Mouse (Mus musculus) intestine, embryonic 16.5 days (tissue): ENCODE results near the gene Prpf3. TPM values are rescaled to one million over a fixed set of nuclear protein-coding genes. Genes with fewer than 3 reads are reported as not detected.
A peak's percentile ranks its signal among the peaks of the same experiment; 100 is the strongest.

Experiments used
- ATAC-seq: fragments of 200-750 bp; cut with Nextera tagmentation; 2 replicates; pipeline ENCODE4 v1.8.0; 2017; ENCODE audit warnings: moderate TSS enrichment, moderate library complexity
- H3K27ac ChIP-seq: fragments of 300-500 bp; sonication (generic); 2 replicates; pipeline ENCODE4 v1.5.1; 2014; ENCODE audit warnings: mild to moderate bottlenecking, low read length
- H3K27me3 ChIP-seq: fragments of 300-500 bp; sonication (generic); replicated peaks from 2 replicates; pipeline ENCODE4 v1.6.1; 2014; ENCODE audit warnings: low read length, control low read depth, mixed read lengths; ENCODE audit not compliant: control insufficient read depth, insufficient read depth
- H3K36me3 ChIP-seq: fragments of 300-500 bp; sonication (generic); 2 replicates; pipeline ENCODE4 v1.6.1; 2014; ENCODE audit warnings: low read length, control low read depth; ENCODE audit not compliant: control insufficient read depth, insufficient read depth
- H3K4me1 ChIP-seq: fragments of 300-500 bp; sonication (generic); 2 replicates; pipeline ENCODE4 v1.6.1; 2014; ENCODE audit warnings: low read length, control low read depth, mixed read lengths; ENCODE audit not compliant: control insufficient read depth, insufficient read depth
- H3K4me2 ChIP-seq: fragments of 300-500 bp; sonication (generic); 2 replicates; pipeline ENCODE4 v1.6.1; 2014; ENCODE audit warnings: low read depth, low read length, control low read depth
- H3K4me3 ChIP-seq: fragments of 300-500 bp; sonication (generic); 2 replicates; pipeline ENCODE4 v1.5.1; 2014; ENCODE audit warnings: mild to moderate bottlenecking, low read length
- H3K9ac ChIP-seq: fragments of 300-500 bp; sonication (generic); 2 replicates; pipeline ENCODE4 v1.6.1; 2014; ENCODE audit warnings: low read depth, low read length
- H3K9me3 ChIP-seq: fragments of 300-500 bp; sonication (generic); 2 replicates; pipeline ENCODE4 v1.6.1; 2016; ENCODE audit warnings: low read length, control low read depth; ENCODE audit not compliant: control insufficient read depth
- WGBS: fragments of 180-500 bp; shearing (Covaris S2); extraction: QIAGEN DNeasy Blood & Tissue Kit; methylation state at CpG from one replicate; pipeline ENCODE4 v1.1.7; 2014; 5-methylcytosine and 5-hydroxymethylcytosine counted together
- polyA plus RNA-seq: library from polyadenylated mRNA; unstranded; fragments of >200 nt; fragmentation: Nextera tagmentation; extraction: Ambion mirVana; gene quantifications from 2 replicates; pipeline ENCODE4 v1.2.1, GENCODE M21; 2015

The Prpf3 gene
- polyA plus RNA-seq, 1 experiment from 2014 or later, result 42.0 TPM

DNA sequence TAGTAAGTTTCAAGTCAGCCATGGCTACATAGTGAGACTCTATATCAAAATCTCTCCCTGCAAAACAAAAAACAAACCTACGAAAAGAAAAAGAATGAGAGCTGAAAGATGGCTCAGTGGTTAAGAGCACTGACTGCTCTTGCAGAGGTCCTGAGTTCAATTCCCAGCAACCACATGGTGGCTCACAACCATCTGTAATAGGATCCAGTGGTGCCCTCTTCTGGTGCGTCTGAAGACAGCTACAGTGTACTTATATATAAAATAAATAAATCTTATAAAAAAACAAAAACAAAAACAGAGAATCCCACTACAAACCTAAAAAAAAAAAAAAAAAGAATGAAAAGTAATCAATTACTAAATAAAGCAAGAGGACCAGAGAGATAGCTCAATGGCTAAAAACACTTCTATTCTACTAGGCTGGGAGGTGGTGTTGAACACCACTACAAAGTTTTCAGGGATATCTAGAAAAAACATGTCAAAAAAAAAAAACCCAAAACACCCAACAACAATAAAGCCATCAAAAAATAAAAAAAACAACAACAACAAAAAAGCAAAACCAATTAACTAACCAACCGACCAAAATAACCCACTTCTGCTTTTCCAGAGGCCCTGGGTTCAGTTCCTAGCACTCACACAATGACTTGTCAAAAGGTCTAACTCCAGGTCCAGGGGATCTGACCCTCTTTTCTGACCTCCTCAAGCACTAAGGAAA is 13.0 kb downstream of the Prpf3 start:
- Histone ChIP-seq H3K4me2 (no peak overlapping the region), H3K27ac (no peak overlapping the region), H3K4me1 (no peaks in the 10 kb centered on the region), H3K9me3 (no peaks in the 10 kb centered on the region), H3K4me3 (no peak overlapping the region), H3K9ac (no peak overlapping the region), H3K36me3 (peaks cover 18% of the 10 kb centered on the region), H3K27me3 (no peaks in the 10 kb centered on the region)
- no peak for ATAC-seq
- WGBS, result 84% methylated on average over 3 of the region's 3 CpGs

DNA sequence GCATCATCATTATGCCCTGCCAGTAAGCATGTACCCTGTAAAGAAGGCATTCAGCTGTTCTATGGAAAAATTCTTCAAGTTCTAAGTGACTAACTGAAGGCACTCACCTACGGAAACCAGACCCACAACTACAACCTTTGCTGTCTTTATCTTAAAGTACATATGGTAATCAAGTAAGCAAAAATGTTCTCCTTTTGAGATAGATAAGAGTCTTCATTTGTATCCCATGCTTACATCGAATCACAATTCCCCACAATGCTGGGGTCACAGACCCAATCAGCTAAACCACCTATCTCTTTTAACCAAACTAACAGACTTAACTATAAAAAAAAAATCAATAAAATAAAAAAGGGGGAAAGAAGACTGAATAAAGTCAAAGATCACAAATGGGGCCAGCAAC is 16.4 kb downstream of the Prpf3 start:
- no peak overlapping the region for H3K4me2 ChIP-seq
- 88% methylated on average over 2 of the region's 2 CpGs for WGBS

DNA sequence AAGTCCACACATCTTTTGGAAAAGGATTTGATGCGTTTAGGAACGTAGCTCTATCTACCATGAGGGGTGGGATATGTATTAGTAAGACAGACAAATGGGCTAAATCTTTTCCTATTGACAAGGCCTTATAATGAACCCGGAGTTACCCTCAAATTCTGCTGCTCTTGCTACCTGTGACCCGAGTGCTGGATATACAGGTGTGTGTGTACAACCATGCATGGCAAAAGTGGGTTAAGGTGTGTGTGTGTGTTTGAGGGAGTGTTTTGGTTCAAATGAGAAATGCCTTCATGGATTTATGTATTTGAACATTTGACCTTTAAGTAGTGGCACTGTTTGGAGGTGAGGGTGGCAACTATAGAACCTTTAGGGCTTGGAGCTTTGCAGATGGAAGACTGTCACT is 26.6 kb downstream of the Prpf3 start:
- Histone ChIP-seq H3K4me2 (no peak overlapping the region), H3K9me3 (no peaks in the 10 kb centered on the region), H3K27me3 (no peaks in the 10 kb centered on the region), H3K9ac (no peak overlapping the region), H3K27ac (no peak overlapping the region), H3K4me1 (no peaks in the 10 kb centered on the region), H3K4me3 (no peak overlapping the region), H3K36me3 (peaks cover 23% of the 10 kb centered on the region)
- ATAC-seq, result no peak
- WGBS, result 97% methylated on average over 4 of the region's 4 CpGs

More for the DNA sequence above, 16.4 kb downstream of the Prpf3 start:
- Histone ChIP-seq H3K9me3 (no peaks in the 10 kb centered on the region), H3K27me3 (no peaks in the 10 kb centered on the region), H3K9ac (no peak overlapping the region), H3K27ac (no peak overlapping the region), H3K4me1 (no peaks in the 10 kb centered on the region), H3K36me3 (peaks cover 16% of the 10 kb centered on the region), H3K4me3 (no peak overlapping the region)
- no peak for ATAC-seq

DNA sequence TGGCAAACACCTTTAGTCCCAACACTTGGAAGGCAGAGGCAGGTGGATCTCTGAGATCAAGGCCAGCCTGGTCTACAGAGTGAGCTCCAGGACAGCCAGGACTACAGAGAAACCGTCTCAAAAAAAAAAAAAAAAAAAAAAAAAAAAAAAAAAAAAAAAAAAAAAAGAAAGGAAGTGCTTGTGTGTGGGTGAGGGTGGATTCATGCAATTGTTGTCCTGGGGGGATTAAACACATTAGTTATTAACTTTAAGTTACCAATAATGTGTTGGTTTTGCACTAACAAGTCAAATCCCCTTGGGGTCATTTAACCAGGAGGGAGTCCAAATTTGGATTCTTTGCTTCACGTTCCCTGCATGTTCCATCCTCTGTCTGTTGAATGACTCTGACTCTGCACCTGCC is 29.4 kb downstream of the Prpf3 start:
- H3K9me3 ChIP-seq, result no peaks in the 10 kb centered on the region
- H3K4me2 ChIP-seq, result no peak overlapping the region
- ATAC-seq, result no peak
- no peaks in the 10 kb centered on the region for H3K4me1 ChIP-seq
- no peak overlapping the region for H3K9ac ChIP-seq
- H3K36me3 ChIP-seq, result peaks cover 7% of the 10 kb centered on the region
- no peak overlapping the region for H3K27ac ChIP-seq
- 58% methylated on average over 2 of the region's 2 CpGs for WGBS
- no peak overlapping the region for H3K4me3 ChIP-seq
- no peaks in the 10 kb centered on the region for H3K27me3 ChIP-seq

DNA sequence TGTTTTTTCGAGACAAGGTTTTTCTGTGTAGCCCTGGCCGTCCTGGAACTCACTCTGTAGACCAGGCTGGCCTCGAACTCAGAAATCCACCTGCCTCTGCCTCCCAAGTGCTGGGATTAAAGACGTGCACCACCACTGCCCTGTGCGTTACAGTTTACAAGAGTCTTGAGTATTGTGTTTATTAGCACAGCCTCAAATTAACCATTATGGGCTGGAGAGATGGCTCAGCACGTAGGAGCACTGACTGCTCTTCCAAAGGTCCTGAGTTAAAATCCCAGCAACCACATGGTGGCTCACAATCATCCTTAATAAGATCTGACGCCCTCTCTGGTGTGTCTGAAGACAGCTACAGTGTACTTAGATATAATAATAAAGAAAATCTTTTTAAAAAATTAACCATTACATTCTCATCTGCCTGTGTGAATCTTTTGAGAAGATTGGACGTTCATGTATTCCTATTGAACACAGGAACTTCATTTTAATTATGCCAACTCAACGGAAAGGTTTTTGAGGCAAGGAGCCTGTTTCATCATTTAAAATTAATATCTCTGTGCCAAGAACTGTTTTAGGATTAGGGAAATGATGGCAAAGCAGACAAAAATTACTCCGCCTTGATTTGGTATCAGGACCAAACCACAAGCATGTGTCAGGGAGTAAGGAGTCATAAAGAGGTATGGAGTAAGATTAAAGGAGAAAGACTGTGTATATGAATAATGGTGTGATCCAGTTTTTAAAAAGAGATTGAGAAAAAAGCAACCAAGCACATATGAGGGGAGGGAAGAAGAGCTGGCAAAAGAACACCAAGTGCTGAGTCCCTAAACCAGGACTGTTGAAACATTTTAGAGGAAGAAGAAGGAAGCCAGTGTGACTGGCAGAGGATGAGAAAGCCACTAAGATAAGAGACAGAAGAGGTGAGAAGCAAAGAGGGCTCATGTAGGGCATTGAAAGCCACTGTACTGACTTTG is 35.4 kb downstream of the Prpf3 start:
- no peaks in the 10 kb centered on the region for H3K27me3 ChIP-seq
- H3K4me1 ChIP-seq, result peaks cover 6% of the 10 kb centered on the region
- peak overlapping the region; percentile 80 for H3K9ac ChIP-seq
- H3K27ac ChIP-seq, result peak overlapping the region; percentile 96
- ATAC-seq, result 0 out of 2 replicates have a peak, but pooled peaks have one; percentile 4
- no peaks in the 10 kb centered on the region for H3K9me3 ChIP-seq
- WGBS, result 33% methylated on average over 10 of the region's 10 CpGs
- H3K36me3 ChIP-seq, result no peaks in the 10 kb centered on the region
- H3K4me3 ChIP-seq, result peak overlapping the region; percentile 71
- peak overlapping the region; percentile 46 for H3K4me2 ChIP-seq

DNA sequence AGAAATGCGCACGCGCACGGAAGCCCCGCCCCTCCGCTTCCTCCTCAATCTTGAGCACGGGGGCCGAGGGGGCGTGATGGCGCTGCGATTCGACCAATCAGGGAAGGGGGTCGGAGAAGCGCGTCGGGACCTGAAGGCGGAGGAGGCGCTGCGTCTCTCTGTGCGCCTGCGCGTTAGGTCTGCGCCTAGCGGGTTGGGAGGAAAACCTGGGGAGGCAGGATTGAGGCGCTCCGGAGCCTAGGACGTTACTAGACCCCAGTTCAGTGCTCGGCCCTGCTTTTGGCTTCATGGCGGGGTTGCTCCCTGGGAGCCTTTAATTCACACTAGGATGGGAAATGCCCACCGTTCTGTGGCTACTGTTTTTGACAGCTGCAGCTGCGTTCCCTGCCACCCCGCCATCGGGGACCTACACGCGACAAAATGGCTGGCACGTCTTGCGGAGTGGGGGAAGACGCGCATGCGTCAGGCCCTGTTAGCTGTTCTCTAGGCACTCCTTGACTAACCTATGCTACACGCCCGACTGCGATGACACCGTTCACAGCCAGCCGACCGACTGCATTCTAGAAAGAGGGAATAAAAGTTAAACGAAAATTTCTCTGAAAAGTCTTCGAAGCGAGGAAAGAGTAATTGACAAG is 36.2 kb downstream of the Prpf3 start:
- Histone ChIP-seq H3K4me3 (peak overlapping the region; percentile 71), H3K36me3 (no peaks in the 10 kb centered on the region), H3K4me1 (peaks cover 6% of the 10 kb centered on the region), H3K27ac (peak overlapping the region; percentile 96), H3K9ac (peak overlapping the region; percentile 80), H3K27me3 (no peaks in the 10 kb centered on the region), H3K4me2 (peak overlapping the region; percentile 46), H3K9me3 (no peaks in the 10 kb centered on the region)
- ATAC-seq, result peak; percentile 97
- WGBS, result under 1% methylated on average over 49 of the region's 49 CpGs

DNA sequence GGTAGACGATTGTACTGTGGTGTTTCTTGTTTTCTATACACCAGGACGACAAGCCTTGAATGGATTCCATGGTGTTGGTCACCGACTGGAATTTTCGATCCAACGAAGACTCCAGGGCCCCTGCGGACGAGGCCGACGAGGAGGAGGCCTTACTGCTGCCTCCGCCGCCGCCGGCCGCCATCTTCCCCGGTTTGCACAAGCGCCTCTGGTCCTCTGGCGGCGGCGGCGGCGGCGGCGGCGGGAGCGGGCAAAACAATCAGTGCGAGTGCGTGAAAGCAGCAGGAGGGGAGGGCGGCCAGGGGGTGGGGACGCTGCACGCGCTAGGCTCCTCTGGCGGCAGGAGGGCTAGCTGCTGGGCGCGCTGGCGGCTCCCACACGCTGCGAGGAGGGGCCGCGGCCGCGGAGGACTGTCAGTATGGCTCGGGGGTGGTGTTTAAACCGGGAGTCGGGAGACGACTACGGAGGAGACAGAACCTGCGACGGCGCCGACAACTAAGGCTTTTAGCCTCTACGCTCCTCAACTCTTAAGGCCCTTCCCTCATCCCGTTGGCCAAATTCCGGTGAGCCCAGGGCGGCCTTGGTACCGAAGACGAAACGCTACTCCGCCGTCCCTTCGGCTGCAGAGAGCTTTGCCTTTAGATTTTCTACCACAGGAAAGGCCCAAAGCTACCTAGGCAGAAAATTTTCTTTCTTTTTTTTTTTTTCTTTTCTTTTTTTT is 37.0 kb downstream of the Prpf3 start, which contains the start of gene Rprd2:
Gene Rprd2, minus strand, starts transcription at position 293 of the 718 bp plus-strand sequence.
- peak within 1 kb of the TSS; percentile 68 for H3K4me2 ChIP-seq
- peak within 1 kb of the TSS; percentile 99 for H3K9ac ChIP-seq
- H3K36me3 ChIP-seq, result no peaks in the 10 kb centered on the region
- under 1% methylated on average over 58 of the region's 60 CpGs for WGBS
- no peaks in the 10 kb centered on the region for H3K27me3 ChIP-seq
- H3K9me3 ChIP-seq, result no peaks in the 10 kb centered on the region
- H3K4me1 ChIP-seq, result peaks cover 6% of the 10 kb centered on the region
- peak; percentile 62 for ATAC-seq
- peak within 1 kb of the TSS; percentile 71 for H3K4me3 ChIP-seq
- peak within 1 kb of the TSS; percentile 100 for H3K27ac ChIP-seq

DNA sequence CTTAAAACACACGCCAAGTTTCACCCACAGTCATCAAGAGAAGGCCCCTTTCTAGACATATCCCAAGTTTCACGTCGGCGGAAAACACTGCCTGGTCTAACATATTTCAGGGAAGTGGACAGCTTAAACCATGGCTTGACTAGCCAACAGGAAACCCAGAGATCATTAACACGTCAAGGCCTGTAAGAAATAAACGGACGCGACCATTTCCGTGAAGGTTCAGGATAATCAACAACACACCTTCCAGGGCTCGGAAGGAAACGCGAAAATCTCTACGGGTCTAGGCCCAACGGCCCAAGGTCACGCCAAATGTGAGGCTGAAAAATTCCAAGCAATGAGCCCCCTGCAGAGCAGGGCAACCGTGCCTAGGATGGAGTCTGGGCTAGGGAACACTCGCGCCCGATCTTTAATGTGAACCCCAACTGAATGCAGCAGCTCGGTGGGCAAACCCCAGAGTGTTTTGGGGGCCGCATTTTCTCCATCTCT is 37.6 kb downstream of the Prpf3 start:
- peak overlapping the region; percentile 100 for H3K27ac ChIP-seq
- H3K9ac ChIP-seq, result peak overlapping the region; percentile 99
- peaks cover 6% of the 10 kb centered on the region for H3K4me1 ChIP-seq
- no peaks in the 10 kb centered on the region for H3K36me3 ChIP-seq
- H3K27me3 ChIP-seq, result no peaks in the 10 kb centered on the region
- ATAC-seq, result peak; percentile 14; the same call in 1 of the 2 replicates
- peak overlapping the region; percentile 68 for H3K4me2 ChIP-seq
- H3K9me3 ChIP-seq, result no peaks in the 10 kb centered on the region
- peak overlapping the region; percentile 71 for H3K4me3 ChIP-seq
- WGBS, result 0% methylated on average over 21 of the region's 21 CpGs
